Mouse (Mus musculus): ENCODE data around the gene Olfr651.

DNA sequence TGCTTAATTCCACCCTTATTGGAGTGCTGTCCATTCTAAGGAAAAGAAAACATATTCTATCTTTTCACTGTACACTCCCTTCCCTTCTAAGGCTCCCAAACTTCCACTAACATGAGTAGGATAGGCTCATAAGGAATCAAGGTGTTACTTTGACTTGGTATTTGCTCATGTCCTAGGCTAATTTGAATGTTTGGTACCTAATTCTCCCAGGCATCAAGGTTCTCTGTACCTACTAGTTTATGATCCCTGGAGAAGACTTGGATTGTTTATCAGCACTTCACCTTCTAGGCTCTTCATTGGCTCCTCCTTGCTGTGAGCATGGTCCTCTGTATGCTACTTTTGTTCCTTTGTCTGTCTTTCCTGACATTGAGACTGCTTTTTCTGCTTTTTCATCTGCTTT, 10.7 kb downstream of the Olfr651 start, which contains the start of gene Olfr652:
- TF ChIP-seq CTCF (IDR thresholded peaks at IDR 0.05; ENCODE audit: control insufficient read depth, insufficient read depth, insufficient replicate concordance, low read depth, low read length) (no peak), POLR2A (IDR thresholded peaks at IDR 0.05; ENCODE audit: control insufficient read depth, low read depth, low read length) (no peak)

Measured in testis, adult 2 months (tissue).